ENCODE assay signal across 11 mouse cellular contexts in the genomic region with DNA sequence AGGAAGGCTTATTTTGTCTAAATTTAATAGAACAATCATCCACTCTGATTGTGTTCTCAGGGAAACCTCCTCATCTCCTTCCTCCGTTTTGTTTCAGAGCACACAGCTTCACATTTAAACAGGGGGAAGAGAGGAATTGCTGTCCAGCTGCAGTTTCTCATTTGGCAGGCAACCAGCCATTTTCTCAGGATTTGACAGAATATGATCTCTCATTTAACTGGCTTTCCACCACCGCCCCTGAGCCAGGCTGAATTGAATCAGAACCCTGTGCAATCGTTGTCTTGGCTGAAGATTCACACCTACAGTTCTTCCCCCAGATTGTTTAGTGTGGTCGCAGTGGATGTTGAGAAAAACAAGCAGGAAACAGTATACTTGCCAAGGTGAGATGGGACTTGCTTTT.
A peak's percentile ranks its signal among the peaks of the same experiment; 100 is the strongest.
DNase-seq lines count a peak whose midpoint lies in the region; ATAC-seq lines count a peak whose summit lies in the region.
"Had no signal": no experiment of that assay in that cellular context is flagged by ENCODE, and none has a peak within 500 bp of the region (broad histone marks: within the 10 kb centered on the region; RNA-seq: fewer than 3 reads in every experiment).

No protein-coding gene starts in this region.

- no peaks in the 10 kb centered on the region for H3K9me3 ChIP-seq in hindbrain, embryonic 13.5 days
- H3K9me3 ChIP-seq in hindbrain, embryonic 10.5 days: no peaks in the 10 kb centered on the region

- H3K27me3 ChIP-seq in hindbrain, embryonic 13.5 days: no peaks in the 10 kb centered on the region
- no peaks in the 10 kb centered on the region for H3K27me3 ChIP-seq in hindbrain, embryonic 10.5 days (ENCODE audit: insufficient read depth, poor library complexity, severe bottlenecking)

- H3K4me1 ChIP-seq in hindbrain, embryonic 13.5 days (replicated peaks): no peaks in the 10 kb centered on the region; the same call in 1 of the 2 replicates
- no peaks in the 10 kb centered on the region for H3K4me1 ChIP-seq in hindbrain, embryonic 10.5 days (replicated peaks)

- DNase-seq in cerebellum, postnatal 10 days: peak; percentile 57 to 59
- no peak for DNase-seq in cerebellum, postnatal 36 days
- no peak for DNase-seq in hindbrain, embryonic 10.5 days (ENCODE audit: low spot score)
- DNase-seq in ovary, postnatal 14 days (ENCODE audit: low spot score): peak; percentile 10
- no peak for DNase-seq in ovary, postnatal 10 days (ENCODE audit: low spot score)
- DNase-seq in lung, postnatal 10 days: peak; percentile 47
- DNase-seq in thymus, postnatal 14 days: no peak
- DNase-seq: thymus, postnatal 25 days had no signal

- no peak for ATAC-seq in hindbrain, embryonic 13.5 days (ENCODE audit: low FRiP score)

- H3K27ac ChIP-seq in hindbrain, embryonic 13.5 days: peak overlapping the region; percentile 36; the same call in 1 of the 2 replicates
- H3K27ac ChIP-seq in hindbrain, embryonic 10.5 days: no peak overlapping the region
- H3K27ac ChIP-seq: macrophage had no signal

- WGBS in hindbrain, embryonic 13.5 days: 68% methylated on average over 4 of the region's 4 CpGs
- 85% methylated on average over 4 of the region's 4 CpGs for WGBS in hindbrain, embryonic 10.5 days

- H3K9ac ChIP-seq in hindbrain, embryonic 13.5 days: no peak overlapping the region

- H3K36me3 ChIP-seq in hindbrain, embryonic 13.5 days: no peaks in the 10 kb centered on the region
- H3K36me3 ChIP-seq in hindbrain, embryonic 10.5 days: no peaks in the 10 kb centered on the region

- H3K4me3 ChIP-seq in hindbrain, embryonic 13.5 days: no peak overlapping the region
- no peak overlapping the region for H3K4me3 ChIP-seq in hindbrain, embryonic 10.5 days
- H3K4me3 ChIP-seq: myocyte had no signal

- no peak overlapping the region for H3K4me2 ChIP-seq in hindbrain, embryonic 13.5 days

Comparison
In these comparisons a context has a peak if more than half of its experiments do, and no peak if none do; other contexts are left out.
1. DNase-seq: peak in cerebellum, postnatal 10 days (2 of 2), ovary, postnatal 14 days (single experiment) and lung, postnatal 10 days (single experiment); none in cerebellum, postnatal 36 days (0 of 2), hindbrain, embryonic 10.5 days (single experiment), ovary, postnatal 10 days (single experiment) and thymus, postnatal 14 days (single experiment).